Mouse (Mus musculus) thymus, postnatal 10 days (tissue): Measurements from ENCODE around the gene Vps36.

Experiments
- DNase-seq, 2 experiments: peaks; one replicate each; pipeline ENCODE4 v3.0.0; 2021; ENCODE audit warnings: low spot score in 2 of 2

The Vps36 gene

GRCm38 (mm10) chr8:22192660-22193431 is at the start of gene Vps36:
Gene Vps36 (plus strand): TSS chr8:22192809.
- peak; percentile 70 to 92 for DNase-seq

- DNase-seq: no peak
Measured at GRCm38 (mm10) chr8:22143764-22144491, 48.7 kb upstream of the Vps36 start.

DNA sequence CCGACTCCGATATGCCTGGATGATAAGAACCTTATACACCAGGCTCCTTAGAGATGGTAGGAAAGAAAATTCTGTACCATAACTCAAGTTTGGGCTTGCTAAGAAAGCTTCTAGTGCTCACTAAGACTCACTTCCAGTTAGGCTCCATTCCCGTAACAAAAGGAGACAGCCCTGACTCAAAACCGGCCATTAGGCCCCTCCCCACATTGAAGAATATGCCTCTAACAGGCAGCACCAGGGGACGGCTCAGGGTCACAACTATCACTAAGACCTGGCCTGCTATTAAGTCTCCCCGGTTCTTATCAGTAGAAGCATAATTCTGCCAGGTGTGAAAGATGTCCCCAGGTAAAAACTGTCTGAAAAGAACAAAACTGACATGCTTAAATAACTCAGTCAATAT is 46.8 kb upstream of the Vps36 start:
- DNase-seq: no peak

- DNase-seq: no peak
Measured at GRCm38 (mm10) chr8:22147706-22148366, 44.8 kb upstream of the Vps36 start.

GRCm38 (mm10) chr8:22148367-22148740 is 44.3 kb upstream of the Vps36 start:
- no peak for DNase-seq

DNA sequence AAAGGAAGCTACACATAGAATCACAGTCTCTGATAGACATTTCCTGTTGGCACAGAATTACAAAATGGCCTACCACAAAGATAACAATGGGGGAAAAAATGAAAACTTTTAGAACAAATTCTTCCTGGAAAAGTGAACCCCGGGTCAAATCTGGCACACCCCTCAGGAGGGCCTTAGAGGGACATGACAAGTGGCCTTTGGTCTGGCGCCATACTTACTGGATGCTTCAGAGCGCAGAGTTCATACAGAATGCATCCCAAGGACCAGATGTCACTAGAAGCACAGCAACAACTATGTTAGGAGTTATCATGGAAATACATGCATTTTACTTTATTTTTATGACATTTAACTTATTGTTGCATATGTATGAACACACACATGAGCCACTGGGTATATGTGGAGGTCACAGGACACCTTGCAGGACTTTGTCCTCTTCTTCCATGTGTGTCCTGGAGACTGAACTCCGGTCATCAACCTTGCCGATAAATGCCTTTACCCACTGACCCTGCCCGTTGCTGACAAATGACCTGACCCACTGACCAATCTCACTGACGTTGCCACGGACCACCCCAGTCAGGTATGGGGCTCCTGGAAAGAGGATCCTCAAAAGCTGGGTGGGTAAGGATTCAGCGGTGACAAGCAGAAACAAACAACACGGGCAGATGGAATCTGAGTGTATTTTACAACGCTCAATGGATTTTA is 42.8 kb upstream of the Vps36 start:
- DNase-seq: no peak

DNA sequence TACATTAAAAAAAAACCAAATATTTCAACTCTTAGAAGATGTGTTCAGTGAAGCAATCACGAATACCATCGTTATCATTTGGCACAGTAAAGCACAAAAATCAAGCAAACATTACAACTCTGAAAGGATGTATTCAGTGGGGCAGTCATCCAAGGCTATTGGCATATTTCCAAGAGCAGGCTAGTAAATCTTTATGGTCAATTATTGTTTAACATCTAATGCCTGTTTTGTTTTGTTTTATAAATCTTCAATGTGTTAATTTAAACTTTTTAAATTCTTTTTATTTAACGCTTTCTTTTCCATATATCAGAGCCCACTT is 42.3 kb upstream of the Vps36 start:
- DNase-seq: no peak

DNA sequence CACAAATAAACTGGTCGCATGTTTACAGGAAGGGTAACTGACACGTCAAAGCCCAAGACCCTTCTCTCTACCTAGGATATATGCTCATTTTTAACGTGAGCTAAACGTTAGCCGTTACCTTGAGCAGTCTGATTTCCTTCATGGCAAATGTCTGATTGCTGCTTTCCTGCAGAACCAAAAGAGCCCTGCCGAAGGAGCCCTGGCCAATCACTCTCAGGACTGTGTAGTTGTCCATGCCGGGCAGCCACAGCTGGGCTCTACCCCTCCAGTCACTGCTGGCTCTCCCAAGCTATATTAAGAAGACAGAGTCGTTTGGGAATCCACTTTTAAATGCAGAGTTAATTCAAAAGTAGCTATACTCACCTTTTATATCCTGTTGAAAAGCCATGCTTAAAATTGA is 30.4 kb upstream of the Vps36 start:
- no peak for DNase-seq

DNA sequence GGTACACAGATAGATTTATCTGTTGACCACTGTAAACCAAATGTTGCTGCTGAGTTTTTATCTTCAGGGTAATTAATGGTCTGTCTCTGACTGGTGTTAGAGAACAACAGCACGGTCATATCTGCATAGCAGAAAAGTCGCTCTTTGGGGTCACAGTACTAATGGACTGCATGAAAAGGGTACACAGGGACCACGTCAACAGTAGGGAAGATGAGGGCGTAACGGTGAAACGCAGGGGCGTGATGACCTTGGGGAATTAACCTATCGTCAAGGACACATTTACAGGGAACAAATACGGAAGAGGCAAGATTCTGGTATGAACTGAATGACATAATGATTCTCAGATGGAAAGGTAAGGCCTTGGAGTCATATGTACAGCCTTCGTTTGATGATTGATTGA is 28.2 kb upstream of the Vps36 start:
- no peak for DNase-seq

DNA sequence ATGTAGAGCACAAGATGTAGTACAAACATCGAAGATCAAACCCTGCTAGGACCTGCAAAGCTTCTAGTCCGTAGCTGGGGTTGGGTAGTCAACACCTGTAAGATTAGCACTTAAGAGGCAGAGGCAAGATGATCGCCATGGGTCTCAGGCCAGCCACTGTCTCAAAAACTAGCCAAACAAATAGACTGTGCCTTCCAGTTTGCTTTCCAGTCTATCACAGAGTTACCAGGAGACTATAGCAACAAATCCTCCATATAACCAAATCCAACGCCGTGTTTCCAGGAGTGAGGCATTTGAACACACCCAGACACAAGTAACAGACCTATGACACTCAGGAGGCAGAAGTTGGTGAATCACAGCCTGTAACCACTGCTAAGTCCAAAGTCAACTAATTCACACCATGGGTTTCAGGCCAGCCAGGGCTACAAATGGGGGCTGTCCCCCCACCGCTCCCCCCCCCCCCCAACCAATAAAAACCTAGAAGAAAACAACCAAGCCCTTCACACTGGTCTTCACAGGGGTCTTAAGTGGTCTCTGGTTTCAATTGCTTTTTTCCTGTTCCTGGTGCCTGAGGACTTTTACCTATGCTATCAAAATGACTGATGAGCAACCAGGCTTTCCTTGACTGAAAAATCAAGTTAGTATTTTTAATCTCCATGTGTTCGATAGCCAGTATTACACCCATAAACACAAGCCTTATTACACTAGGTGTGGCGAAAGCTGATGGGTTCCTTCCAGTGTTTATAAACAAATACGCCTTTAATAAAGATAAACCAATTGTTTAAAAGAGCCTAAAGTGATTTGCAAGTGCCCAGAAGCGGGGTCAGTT is 27.1 kb upstream of the Vps36 start:
- DNase-seq: no peak

GRCm38 (mm10) chr8:22166080-22166603 is 26.5 kb upstream of the Vps36 start, which contains the start of gene Nek3:
Gene Nek3 (minus strand): TSS chr8:22166435.
- DNase-seq: peak; percentile 82 to 85

GRCm38 (mm10) chr8:22169167-22169566 is 23.4 kb upstream of the Vps36 start:
- DNase-seq: no peak

- DNase-seq: no peak
Measured at GRCm38 (mm10) chr8:22175966-22176365, 16.6 kb upstream of the Vps36 start.

DNA sequence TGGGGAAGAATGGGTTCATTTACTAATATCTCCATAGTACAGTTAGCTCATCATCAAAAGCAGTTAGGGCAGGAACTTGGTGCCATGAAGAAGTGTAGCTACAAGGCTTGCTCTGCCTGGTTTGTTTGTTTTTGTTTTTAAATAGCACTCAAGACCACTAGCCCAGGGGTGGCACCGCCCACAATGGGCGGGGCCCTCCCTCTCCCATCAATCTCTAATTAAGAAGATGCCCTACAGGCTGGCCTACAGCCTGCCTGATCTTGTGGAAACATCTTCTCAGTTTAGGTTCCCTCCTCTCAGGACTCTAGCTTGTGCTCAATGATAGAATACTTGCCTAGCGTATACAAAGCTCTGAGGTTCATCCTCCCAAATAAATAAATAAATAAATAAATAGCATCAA is 7.7 kb upstream of the Vps36 start:
- no peak for DNase-seq

DNA sequence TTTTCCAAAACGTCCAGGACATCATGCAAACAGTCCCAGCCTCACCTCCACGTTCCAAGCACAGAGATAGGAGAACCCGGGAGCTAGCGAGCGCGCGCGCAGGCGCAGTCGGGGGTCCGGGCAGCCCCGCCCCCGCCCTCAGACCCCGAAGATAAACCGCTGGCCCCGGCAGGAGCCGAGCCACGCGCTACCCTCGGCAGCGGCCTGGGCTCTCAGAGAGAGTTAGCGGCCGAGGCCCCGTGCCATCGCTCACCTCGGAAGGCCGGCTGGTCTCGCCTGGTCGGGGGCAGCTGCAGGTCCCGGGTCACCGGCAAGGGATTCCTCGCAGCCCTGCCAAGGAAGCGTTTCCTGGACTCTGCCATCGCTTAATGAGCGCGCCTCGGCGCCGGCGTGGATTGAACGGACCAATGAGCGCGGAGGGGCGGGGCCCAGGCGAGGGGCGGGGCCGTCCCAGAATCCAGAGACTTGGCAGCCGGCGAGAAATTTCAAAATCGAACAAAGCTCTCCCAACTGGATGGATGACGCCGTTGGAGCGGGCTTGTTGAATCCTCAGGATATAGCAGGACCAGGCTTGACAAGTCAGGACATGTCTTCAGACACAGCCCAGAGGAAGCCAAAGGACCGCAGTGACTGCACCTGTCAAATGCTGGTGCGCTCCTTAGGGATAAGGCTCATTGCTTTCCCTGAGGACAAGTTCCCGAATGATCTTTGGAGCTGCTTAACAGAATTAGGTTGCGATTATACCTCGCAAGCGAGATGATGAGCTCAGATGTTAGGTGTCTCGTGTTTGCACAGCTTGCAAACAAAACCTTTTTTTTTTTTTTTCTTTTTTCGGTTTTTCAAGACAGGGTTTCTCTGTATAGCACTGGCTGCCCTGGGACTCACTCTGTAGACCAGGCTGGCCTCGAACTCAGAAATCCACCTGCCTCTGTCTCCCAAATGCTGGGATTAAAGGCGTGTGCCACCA is 6.9 kb upstream of the Vps36 start, which contains the start of gene Ckap2:
TSS of gene Ckap2 (minus strand) at position 389 of the 967 bp plus-strand sequence.
- peak; percentile 79 to 82 for DNase-seq

- DNase-seq: peak in 1 of 2 experiments; percentile 30
Measured at GRCm38 (mm10) chr8:22193432-22194010, 912 bp downstream of the Vps36 start.

DNA sequence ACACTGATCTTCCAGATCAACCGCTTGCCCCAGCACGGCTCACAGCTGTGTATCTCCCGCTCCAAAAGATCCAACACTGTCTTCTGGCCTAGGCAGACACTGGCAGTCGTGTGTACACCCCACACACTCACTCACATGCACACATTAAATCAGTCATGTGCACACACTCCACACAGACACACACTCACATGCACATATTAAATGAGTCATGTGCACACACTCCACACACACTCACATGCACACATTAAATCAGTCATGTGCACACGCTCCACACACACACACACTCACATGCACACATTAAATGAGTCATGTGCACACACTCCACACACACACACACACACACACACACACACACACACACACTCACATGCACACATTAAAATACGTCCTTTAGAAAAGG is 5.3 kb downstream of the Vps36 start:
- DNase-seq: no peak

GRCm38 (mm10) chr8:22199481-22199880 is 6.9 kb downstream of the Vps36 start:
- DNase-seq: no peak

GRCm38 (mm10) chr8:22207535-22207934 is 14.9 kb downstream of the Vps36 start:
- DNase-seq: no peak
